Mouse (Mus musculus) kidney, adult 9 months (tissue): Measurements from ENCODE around the gene Ryr2.
A peak's percentile ranks its signal among the peaks of the same experiment; 100 is the strongest.
"Not testable (repeated sequence)": the region's sequence is repeated elsewhere in the genome, so short reads cannot be mapped to it uniquely, and the experiment has no call there.

ENCODE experiments used
- DNase-seq: peaks from one replicate; pipeline ENCODE4 v3.0.0; 2022

Ryr2 gene

DNA sequence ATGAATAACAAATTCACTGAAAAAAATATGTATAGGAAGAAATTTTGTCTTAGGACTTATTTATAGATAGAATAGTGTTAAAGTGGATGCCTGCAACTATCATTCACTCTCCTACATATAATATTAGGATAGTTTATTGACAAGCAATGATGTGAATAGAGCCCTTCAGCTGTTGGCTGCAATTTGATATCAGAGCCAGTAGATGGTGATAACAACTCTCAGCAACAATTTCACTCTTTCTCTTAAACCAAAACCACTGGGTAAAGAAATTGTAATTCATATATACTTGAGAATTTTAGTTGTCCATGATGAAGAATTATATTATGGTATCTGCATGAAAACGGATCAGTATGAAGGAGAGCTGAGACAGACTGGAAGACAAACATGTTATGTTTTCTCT lies 236.8 kb downstream of the Ryr2 start:
- DNase-seq = no peak

- no peak for DNase-seq
Measured at GRCm38 (mm10) chr13:11869486-11869885, 237.3 kb downstream of the Ryr2 start.

- DNase-seq = no peak
Measured at GRCm38 (mm10) chr13:11868979-11869378, 237.8 kb downstream of the Ryr2 start.

GRCm38 (mm10) chr13:11868056-11868455 lies 238.7 kb downstream of the Ryr2 start:
- no peak for DNase-seq

- DNase-seq = no peak
Measured at GRCm38 (mm10) chr13:11865261-11865660, 241.5 kb downstream of the Ryr2 start.

DNA sequence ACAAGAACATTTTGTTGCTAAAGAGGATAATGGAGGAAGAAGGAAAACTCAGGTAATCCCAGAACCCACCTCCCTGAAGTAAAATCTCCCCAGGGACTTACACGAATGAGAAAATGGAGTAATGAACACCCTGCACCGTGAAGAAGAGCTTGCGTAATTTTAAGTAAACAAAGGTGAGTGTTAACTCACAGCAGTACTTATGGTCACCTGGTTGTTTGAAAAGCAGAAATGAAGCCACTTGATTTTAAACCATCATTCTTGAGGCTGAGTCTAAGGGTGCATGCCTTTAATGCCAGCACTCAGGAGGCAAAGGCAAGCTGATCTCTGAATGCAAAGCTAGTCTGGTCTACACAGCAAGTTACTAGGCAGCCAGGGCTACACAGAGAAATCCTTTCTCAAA lies 255.1 kb downstream of the Ryr2 start:
- DNase-seq = no peak

- DNase-seq = no peak
Measured at GRCm38 (mm10) chr13:11843889-11844288, 262.9 kb downstream of the Ryr2 start.

DNA sequence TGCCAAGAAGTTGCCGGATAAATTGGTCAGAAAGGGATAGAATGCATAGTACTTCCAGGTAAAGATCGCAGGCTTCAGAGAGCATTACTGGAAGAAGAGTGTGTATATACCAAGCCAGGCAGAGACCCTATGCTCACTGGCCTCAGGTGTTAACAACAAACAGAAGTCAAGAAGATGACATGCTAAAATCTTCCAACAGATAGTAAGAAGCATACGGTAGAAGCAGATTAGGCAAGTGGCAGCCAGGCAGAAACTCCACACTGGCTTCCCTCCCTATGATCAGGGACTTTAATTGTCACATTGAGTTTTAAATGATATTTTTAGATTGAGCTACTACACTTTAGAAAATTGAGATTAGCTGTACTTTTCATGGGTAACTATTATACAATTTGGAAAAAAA lies 268.9 kb downstream of the Ryr2 start:
- DNase-seq = no peak

- no peak for DNase-seq
Measured at GRCm38 (mm10) chr13:11837152-11837551, 269.6 kb downstream of the Ryr2 start.

GRCm38 (mm10) chr13:11836304-11837078 lies 270.3 kb downstream of the Ryr2 start:
- DNase-seq = no peak

- no peak for DNase-seq
Measured at GRCm38 (mm10) chr13:11831210-11831609, 275.5 kb downstream of the Ryr2 start.

DNA sequence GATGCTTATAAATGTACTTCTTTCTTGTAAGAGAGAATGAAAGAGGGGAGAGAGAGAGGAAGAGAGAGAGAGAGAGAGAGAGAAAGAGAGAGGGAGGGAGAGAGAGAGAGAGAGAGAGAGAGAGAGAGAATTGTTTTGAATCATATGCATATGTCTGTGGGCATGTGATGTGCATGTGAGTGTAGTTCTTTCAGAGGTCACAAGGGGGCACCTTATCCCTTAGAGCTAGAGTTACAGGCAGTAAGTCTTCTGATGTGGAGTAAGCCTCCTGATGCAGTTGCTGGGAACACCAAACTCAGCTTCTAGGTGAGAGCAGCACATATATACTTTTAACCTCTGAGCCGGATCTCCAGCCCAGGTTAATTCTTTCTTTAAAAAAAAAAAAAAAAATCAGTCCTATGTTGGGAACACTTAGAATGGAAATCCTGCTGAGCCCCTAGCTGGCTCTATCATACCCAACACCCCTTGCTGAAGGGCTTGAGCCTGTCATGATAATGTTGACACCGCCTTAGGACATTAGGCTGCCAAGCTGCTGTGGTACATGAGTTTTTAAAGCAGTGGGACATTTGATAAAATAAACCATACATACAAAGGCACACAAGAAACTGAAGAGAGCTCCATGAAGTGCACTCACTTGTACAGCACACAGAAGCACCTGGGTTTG lies 281.1 kb downstream of the Ryr2 start:
- DNase-seq = no peak

- DNase-seq = no peak
Measured at GRCm38 (mm10) chr13:11818723-11819122, 288.0 kb downstream of the Ryr2 start.

GRCm38 (mm10) chr13:11809365-11809764 lies 297.4 kb downstream of the Ryr2 start:
- DNase-seq = not testable (repeated sequence)

- no peak for DNase-seq
Measured at GRCm38 (mm10) chr13:11792536-11792935, 314.2 kb downstream of the Ryr2 start.

DNA sequence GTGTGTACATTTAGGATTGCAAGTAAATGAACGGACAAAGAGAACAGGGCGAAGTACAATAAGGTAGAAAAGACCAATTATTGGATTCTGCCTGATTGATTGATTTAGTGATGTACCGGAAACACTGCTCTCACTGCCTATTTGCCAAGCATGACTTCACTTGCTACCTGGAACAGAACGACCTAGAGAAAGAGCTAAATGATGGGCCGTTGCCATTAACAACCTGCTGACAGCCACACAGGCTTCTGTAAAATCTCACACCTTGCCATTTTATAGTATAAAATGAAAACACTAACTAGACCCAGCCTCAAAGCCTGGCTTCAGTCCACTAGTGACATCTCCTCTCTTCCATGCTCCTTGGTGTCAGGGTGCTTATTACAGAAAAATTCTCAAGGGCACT lies 316.2 kb downstream of the Ryr2 start:
- no peak for DNase-seq

- DNase-seq = no peak
Measured at GRCm38 (mm10) chr13:11782411-11783155, 324.2 kb downstream of the Ryr2 start.

GRCm38 (mm10) chr13:11781065-11781464 lies 325.7 kb downstream of the Ryr2 start:
- DNase-seq = no peak

DNA sequence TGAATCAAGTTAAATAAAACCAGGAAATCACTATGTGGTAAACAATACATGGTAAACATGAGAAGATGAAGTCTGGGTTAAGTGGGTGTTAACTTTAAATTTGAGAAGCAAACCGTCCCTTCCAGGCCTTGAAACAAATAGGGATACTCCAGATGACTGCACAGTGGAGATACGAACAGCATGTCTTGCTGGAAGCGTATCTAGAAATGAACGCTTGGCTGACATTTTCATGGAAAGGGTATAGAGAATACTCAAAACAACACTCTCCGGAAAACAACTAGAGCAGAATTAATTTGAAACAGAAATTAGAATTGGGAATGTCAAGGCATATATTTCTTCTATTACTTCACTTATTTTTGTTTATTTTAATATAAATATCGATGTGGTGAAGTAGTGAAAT lies 329.0 kb downstream of the Ryr2 start:
- DNase-seq = no peak

DNA sequence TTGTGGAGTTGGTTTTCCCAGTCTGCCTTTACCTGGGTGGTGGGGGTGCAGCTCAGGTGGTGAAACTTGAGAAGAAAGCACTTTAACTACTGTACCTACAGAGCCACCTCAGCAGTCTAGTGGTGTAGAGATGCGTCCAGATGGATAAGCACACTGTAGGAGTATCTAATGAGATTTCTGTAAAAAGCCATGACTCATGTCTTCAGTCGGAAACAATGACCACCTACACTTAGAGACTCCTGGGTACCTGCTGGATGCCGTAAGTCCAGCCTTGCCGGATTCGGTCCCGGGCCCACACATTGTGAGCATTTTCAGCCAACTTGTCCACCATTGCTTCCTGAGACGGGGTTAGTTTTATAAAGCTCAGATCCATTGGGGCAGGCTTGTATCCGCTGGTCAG lies 334.6 kb downstream of the Ryr2 start:
- DNase-seq = no peak

DNA sequence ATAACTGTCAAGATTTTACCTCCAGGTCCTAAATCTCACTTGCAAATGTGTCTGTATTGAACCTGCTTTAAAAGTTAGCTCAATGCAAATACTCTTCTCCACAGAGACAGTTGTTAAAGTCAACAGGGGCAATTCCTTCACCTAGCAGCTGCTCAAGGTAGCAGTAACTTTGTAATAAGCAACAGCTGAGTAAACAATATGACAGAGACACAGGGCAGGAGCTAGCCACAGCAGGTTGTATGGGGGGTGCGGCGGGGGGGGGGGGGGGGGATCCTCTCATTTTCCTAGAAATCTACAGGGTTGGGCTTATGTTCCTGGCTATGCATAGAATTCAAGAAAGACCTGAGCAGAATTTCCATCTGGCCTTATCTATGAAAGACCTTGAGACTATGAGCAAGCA lies 339.8 kb downstream of the Ryr2 start:
- no peak for DNase-seq

DNA sequence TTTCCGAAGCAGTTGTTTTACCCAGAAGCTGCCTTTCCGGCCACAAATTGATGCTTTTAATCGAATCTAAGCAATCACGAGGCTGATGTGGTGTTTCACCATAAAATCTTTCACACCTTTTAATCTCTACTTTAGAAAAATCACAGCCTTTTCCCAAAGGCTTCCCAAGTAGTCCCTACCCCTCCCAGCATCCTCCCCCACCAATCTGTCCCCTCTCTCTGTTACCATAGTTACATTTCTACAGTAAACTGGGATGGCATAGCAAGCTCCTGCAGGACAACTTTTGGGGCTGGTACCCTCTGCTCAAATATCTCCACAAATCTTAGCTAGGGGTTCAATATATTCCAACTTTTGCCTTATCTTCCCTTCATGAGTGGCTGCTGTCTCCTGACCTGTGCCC lies 342.8 kb downstream of the Ryr2 start:
- no peak for DNase-seq

- peak; percentile 44 for DNase-seq
Measured at GRCm38 (mm10) chr13:11763104-11763503, 343.6 kb downstream of the Ryr2 start.

GRCm38 (mm10) chr13:11757894-11758293 lies 348.9 kb downstream of the Ryr2 start:
- no peak for DNase-seq
